Mouse (Mus musculus) embryonic facial prominence, embryonic 13.5 days (tissue): ENCODE measurements around the gene Cfap45. TPM values are rescaled to one million over a fixed set of nuclear protein-coding genes. Genes with fewer than 3 reads are reported as not detected.
A peak's percentile ranks its signal among the peaks of the same experiment; 100 is the strongest.

Source experiments
- ATAC-seq: fragments of 200-750 bp; cut with Nextera tagmentation; 2 replicates; pipeline ENCODE4 v1.8.0; 2017; ENCODE audit warnings: low read depth; ENCODE audit not compliant: insufficient number of reproducible peaks, insufficient read depth, low FRiP score, low TSS enrichment
- H3K27ac ChIP-seq: fragments of 300-500 bp; sonication (generic); 2 replicates; pipeline ENCODE4 v1.5.1; 2015; ENCODE audit warnings: moderate library complexity, mild to moderate bottlenecking, inconsistent platforms
- H3K27me3 ChIP-seq: fragments of 300-500 bp; sonication (generic); 2 replicates; pipeline ENCODE4 v1.6.1; 2015; ENCODE audit warnings: mild to moderate bottlenecking, inconsistent platforms
- H3K36me3 ChIP-seq: fragments of 300-500 bp; sonication (generic); 2 replicates; pipeline ENCODE4 v1.6.1; 2015; ENCODE audit warnings: mild to moderate bottlenecking, inconsistent platforms
- H3K4me1 ChIP-seq: fragments of 300-500 bp; sonication (generic); 2 replicates; pipeline ENCODE4 v1.6.1; 2015; ENCODE audit warnings: inconsistent platforms
- H3K4me2 ChIP-seq: fragments of 300-500 bp; sonication (generic); 2 replicates; pipeline ENCODE4 v1.6.1; 2015; ENCODE audit warnings: moderate library complexity, mild to moderate bottlenecking, inconsistent platforms
- H3K4me3 ChIP-seq: fragments of 300-500 bp; sonication (generic); 2 replicates; pipeline ENCODE4 v1.5.1; 2015; ENCODE audit warnings: mild to moderate bottlenecking, inconsistent platforms
- H3K9ac ChIP-seq: fragments of 300-500 bp; sonication (generic); 2 replicates; pipeline ENCODE4 v1.6.1; 2015; ENCODE audit warnings: mild to moderate bottlenecking, inconsistent platforms
- H3K9me3 ChIP-seq: fragments of 300-500 bp; sonication (generic); 2 replicates; pipeline ENCODE4 v1.6.1; 2016; ENCODE audit warnings: inconsistent platforms
- WGBS: fragments of 180-500 bp; shearing (Covaris S2); methylation state at CpG from one replicate; pipeline ENCODE4 v1.1.7; 2015; ENCODE audit warnings: mixed read lengths; 5-methylcytosine and 5-hydroxymethylcytosine counted together
- polyA plus RNA-seq: library from polyadenylated mRNA; unstranded; fragments of >200 nt; fragmentation: Nextera tagmentation; extraction: Ambion mirVana; gene quantifications from 2 replicates; pipeline ENCODE4 v1.2.1, GENCODE M21; 2015

Gene Cfap45
- polyA plus RNA-seq, 1 experiment from 2014 or later: 2.0 TPM

DNA sequence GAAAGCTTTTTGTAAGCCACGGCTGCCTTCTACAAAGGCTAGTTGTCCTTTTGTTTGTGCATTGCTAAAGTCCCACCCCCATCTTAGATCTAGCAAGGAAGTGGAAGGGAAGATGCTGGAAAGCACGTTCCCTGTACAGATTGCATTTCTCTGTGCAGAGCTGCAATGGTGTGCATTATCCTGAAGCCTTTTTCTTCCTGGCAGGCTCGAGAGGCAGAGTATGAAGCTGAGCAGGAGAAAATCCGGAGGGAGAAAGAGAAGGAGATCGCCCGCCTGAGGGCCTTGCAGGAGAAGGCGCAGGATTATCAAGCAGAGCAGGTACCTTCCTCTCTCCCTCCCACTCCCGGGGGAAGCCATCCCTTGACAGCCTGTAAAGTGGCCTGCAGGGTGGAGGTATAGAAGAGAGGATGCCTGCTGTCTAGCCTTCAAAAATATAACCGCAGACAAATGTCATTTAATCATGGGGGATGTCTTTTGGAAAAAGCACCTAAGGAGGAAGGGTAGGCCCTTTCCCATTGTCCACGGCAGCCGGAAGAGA lies 19.8 kb downstream of the Cfap45 start:
- peaks cover 12% of the 10 kb centered on the region for H3K4me1 ChIP-seq
- no peaks in the 10 kb centered on the region for H3K36me3 ChIP-seq
- H3K27me3 ChIP-seq: 0 out of 2 replicates have a peak, but pooled peaks cover 11% of the 10 kb centered on the region
- WGBS: 35% methylated on average over 11 of the region's 11 CpGs
- no peak overlapping the region for H3K9ac ChIP-seq
- no peak overlapping the region for H3K27ac ChIP-seq
- no peak for ATAC-seq
- no peak overlapping the region for H3K4me2 ChIP-seq
- H3K4me3 ChIP-seq: no peak overlapping the region
- H3K9me3 ChIP-seq: no peaks in the 10 kb centered on the region

DNA sequence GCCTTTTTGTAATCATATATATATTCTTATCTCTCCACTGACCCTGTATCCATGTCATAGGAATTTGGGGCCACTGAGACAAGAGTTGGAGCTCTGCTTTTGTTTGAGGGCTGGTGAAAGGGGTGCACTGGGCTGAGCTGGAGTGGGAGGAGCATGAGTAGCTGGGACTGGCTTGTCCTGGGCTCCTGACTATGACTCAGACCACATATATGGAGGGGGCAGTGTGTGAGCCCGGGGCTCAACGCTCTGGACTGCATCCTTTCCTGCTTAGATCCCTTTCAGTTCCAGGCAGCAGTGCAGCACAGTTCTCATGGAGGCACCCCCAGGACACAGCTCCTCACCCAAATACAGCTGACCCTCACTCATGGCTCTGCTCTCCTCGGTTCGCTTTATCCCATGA lies 25.5 kb downstream of the Cfap45 start:
- Histone ChIP-seq H3K27ac (no peak overlapping the region), H3K4me1 (peaks cover 20% of the 10 kb centered on the region), H3K4me3 (no peak overlapping the region), H3K9me3 (no peaks in the 10 kb centered on the region), H3K27me3 (peaks cover 25% of the 10 kb centered on the region), H3K9ac (no peak overlapping the region), H3K4me2 (no peak overlapping the region), H3K36me3 (no peaks in the 10 kb centered on the region)
- no peak for ATAC-seq
- WGBS: 85% methylated on average over 4 of the region's 4 CpGs

DNA sequence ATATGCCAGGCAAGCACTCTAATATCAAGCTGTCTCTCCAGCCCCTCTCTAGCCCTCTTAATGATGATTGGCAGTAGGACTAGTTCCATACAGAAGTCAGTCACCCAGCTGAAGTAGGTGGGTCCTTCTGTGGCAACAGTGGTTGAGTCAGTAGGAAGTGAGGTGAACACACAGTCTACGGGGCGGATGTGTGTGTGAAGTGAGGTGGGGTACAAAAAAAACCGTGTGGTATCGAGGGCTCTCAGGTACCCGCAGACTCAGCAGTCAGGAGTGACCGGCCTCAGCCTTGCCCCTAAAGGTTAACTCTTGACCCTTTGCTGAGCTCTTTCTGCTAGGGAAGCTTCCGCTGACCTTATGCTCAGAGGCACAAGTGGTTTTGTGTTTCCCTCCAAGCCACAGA lies 27.9 kb downstream of the Cfap45 start:
- Histone ChIP-seq H3K36me3 (no peaks in the 10 kb centered on the region), H3K4me1 (peaks cover 33% of the 10 kb centered on the region), H3K4me2 (no peak overlapping the region), H3K27me3 (peaks cover 19% of the 10 kb centered on the region), H3K9me3 (no peaks in the 10 kb centered on the region), H3K27ac (no peak overlapping the region), H3K4me3 (no peak overlapping the region), H3K9ac (no peak overlapping the region)
- 22% methylated on average over 7 of the region's 7 CpGs for WGBS
- no peak for ATAC-seq

DNA sequence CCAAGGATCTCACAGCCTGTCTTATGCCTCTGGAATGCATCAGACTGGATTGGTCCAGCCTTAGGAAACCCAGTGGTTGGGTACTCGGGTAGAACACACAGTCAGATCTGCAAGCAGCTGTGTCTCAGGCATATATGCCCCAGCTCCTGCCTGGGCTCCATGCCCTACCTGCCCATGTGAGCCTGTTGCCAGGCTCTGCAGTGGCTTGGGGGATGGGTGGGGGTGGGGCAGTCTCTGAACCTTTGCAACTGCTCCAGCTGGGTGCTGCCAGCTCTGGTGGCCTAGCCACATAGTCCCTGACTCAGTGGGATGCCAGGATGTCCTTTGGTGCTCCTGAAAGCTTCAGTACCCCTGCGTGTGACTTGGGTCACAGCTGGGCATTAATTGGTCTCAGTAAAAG lies 28.7 kb downstream of the Cfap45 start:
- H3K4me3 ChIP-seq: no peak overlapping the region
- H3K4me2 ChIP-seq: peak overlapping the region; percentile 60
- no peaks in the 10 kb centered on the region for H3K9me3 ChIP-seq
- peaks cover 33% of the 10 kb centered on the region for H3K4me1 ChIP-seq
- H3K9ac ChIP-seq: no peak overlapping the region
- no peak for ATAC-seq
- WGBS: 18% methylated on average over 2 of the region's 2 CpGs
- no peak overlapping the region for H3K27ac ChIP-seq
- no peaks in the 10 kb centered on the region for H3K36me3 ChIP-seq
- peaks cover 19% of the 10 kb centered on the region for H3K27me3 ChIP-seq

DNA sequence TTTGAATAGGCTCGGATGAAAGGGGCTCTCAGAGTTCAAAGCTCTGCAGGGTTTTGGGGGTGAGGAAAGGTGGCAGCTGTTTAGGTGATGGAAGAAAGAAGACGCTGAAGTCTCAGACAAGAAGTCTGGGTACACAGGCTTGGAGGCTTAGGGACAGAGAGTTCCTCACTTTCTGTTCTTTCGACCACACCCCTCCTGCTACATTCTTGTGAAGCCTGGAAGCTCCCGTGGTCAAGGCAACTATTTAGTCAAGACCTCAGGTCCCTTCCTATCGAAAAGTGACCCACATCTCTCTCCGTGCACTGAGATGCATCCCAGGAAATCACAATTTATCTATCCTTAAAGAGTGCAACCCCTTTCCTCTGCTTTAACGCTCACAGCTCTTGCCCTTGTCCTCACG lies 29.1 kb downstream of the Cfap45 start:
- Histone ChIP-seq H3K27me3 (peaks cover 19% of the 10 kb centered on the region), H3K27ac (no peak overlapping the region), H3K9ac (peak overlapping the region; percentile 44; the same call in 1 of the 2 replicates), H3K36me3 (no peaks in the 10 kb centered on the region), H3K4me3 (peak overlapping the region; percentile 43), H3K4me1 (peaks cover 33% of the 10 kb centered on the region), H3K9me3 (no peaks in the 10 kb centered on the region), H3K4me2 (peak overlapping the region; percentile 60)
- 6% methylated on average over 8 of the region's 8 CpGs for WGBS
- no peak for ATAC-seq

DNA sequence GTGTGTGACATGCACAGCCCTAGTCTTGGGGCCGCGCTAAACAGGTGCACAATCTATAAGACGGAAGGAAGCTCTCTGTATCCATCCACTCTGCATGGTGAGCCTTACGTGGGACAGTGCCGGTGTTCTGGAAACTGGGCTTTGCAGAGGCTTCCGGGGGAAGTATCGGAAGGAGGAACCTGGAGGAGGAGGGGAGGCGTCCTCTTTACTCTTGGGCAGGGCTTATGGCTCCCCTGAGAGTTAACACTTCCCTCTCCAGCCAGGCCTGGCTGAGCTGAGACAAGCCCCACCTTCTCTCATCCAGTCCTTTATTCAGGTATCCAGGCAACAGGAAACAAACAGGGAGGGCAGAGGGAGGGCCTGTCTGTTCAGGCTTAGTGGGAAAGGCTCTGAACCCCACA lies 29.9 kb downstream of the Cfap45 start:
- Histone ChIP-seq H3K27me3 (peaks cover 19% of the 10 kb centered on the region), H3K4me2 (peak overlapping the region; percentile 60), H3K9ac (peak overlapping the region; percentile 44; the same call in 1 of the 2 replicates), H3K36me3 (no peaks in the 10 kb centered on the region), H3K4me3 (peak overlapping the region; percentile 43), H3K4me1 (peaks cover 33% of the 10 kb centered on the region), H3K9me3 (no peaks in the 10 kb centered on the region), H3K27ac (no peak overlapping the region)
- WGBS: 4% methylated on average over 8 of the region's 8 CpGs
- ATAC-seq: peak; percentile 61

DNA sequence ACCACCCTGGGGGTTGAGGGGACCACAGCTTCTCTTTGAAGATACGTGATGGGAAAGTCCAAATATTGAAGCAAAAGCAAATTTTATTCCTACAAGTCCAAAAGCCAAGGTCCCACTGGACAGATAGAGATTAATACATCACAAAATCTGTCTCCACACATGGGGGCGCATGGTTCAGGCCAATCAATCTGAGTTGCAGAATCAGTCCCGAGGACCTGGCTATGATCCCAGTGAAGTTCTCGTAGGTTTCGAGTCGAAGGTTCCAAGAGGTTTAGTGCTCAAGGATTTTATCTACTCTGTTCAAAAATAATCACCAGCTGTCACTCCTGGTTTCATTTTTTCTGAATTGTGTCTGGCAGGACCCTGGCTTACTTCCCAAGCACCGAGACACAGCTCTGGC lies 30.4 kb downstream of the Cfap45 start:
- WGBS: 48% methylated on average over 7 of the region's 7 CpGs
- peak overlapping the region; percentile 60 for H3K4me2 ChIP-seq
- peaks cover 33% of the 10 kb centered on the region for H3K4me1 ChIP-seq
- peaks cover 23% of the 10 kb centered on the region for H3K27me3 ChIP-seq
- no peak for ATAC-seq
- H3K9ac ChIP-seq: 0 out of 2 replicates have a peak overlapping the region, but pooled peaks have one; percentile 44
- no peak overlapping the region for H3K27ac ChIP-seq
- H3K9me3 ChIP-seq: no peaks in the 10 kb centered on the region
- H3K4me3 ChIP-seq: no peak overlapping the region
- no peaks in the 10 kb centered on the region for H3K36me3 ChIP-seq

DNA sequence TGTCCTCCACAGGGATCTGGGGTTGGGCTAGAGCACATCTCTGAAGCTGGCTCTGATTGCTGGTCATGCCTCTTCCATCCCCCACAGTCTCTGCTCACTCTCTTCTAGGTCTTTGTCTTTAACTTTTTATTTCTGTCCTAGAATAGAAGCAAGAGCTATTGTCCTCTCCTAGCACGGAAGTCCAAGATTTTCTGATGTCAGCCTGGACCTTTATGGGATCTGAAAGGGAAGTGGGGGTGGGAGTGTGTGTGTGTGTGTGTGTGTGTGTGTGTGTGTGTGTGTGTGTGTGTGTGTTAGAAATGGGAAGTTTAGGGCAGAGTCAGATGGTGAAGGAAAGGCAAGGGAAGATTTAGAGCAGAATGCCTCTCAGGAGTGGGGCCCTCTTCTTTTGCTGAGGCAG lies 32.0 kb downstream of the Cfap45 start:
- Histone ChIP-seq H3K27me3 (peaks cover 34% of the 10 kb centered on the region), H3K9me3 (no peaks in the 10 kb centered on the region), H3K27ac (peak overlapping the region; percentile 39; the same call in 1 of the 2 replicates), H3K36me3 (no peaks in the 10 kb centered on the region), H3K9ac (no peak overlapping the region), H3K4me1 (peaks cover 34% of the 10 kb centered on the region), H3K4me3 (no peak overlapping the region), H3K4me2 (no peak overlapping the region)
- ATAC-seq: no peak
- 40% methylated on average over 1 of the region's 1 CpGs for WGBS

DNA sequence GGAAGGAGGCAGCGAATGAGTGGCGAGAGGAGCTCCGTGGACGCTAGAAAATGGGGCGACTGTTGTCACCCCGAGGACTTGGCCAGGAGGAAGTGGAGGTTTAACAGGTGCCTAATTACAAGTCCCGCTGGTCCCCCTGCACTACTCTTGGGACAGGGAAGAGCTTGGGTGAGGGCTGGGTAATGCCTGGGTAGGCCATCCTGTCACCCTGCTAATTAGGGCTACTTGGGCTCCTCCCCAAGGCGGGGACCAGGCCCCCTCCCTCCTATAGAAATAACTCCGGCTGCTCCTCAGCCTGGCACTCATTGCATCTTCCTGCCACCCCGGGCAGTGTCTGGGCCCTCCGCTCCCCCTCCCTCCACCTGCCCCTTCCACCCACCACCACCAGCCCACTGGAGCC lies 35.0 kb downstream of the Cfap45 start, which contains the start of gene Vsig8:
TSS of gene Vsig8 (plus strand) at position 301 of the 400 bp plus-strand sequence.
- 0 out of 2 replicates have a peak within 1 kb of the TSS, but pooled peaks have one; percentile 41 for H3K9ac ChIP-seq
- peaks cover 35% of the 10 kb centered on the region for H3K27me3 ChIP-seq
- peaks cover 23% of the 10 kb centered on the region for H3K4me1 ChIP-seq
- 73% methylated on average over 11 of the region's 11 CpGs for WGBS
- no peak within 1 kb of the TSS for H3K4me3 ChIP-seq
- H3K4me2 ChIP-seq: no peak within 1 kb of the TSS
- H3K27ac ChIP-seq: no peak within 1 kb of the TSS
- H3K36me3 ChIP-seq: no peaks in the 10 kb centered on the region
- H3K9me3 ChIP-seq: no peaks in the 10 kb centered on the region
- 0 out of 2 replicates have a peak, but pooled peaks have one; percentile 3 for ATAC-seq

DNA sequence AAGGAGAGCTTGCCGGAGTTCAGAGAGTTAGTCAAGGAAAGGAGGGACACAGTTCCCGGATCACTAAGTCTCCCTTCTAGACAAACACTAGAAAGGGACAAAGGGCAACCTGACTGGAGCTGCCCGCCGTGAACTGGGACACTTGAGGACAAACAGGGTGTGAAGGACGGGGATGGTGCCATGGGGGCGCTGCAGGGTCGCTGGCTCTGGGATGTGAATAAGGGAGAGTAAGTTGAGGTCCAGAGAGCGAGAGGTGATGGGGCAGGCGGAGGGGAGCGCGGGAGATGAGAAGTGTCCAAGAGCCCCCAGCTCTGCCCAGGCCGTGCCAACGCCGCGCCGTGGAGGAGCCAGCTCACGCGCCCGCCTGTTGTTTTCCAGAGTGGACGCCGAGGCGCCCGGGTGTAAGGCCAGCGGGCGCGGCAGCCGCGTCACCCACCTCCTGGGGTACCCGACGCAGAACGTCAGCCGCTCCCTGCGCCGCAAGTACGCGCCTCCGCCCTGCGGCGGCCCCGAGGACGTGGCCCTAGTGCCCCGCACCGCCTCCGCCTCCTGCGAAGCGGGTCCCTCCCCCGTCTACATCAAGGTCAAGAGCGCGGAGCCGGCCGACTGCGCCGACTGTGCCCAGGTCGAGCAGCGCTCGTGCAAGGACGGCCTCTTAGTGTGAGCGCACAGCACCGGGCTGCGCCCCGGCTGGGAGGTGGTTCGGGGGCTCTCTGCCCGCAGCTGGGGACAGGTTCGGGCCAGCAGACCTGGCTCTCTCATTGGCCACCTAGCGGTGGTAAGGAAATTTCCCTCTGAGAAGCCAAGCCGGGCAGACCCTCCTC lies 42.3 kb downstream of the Cfap45 start:
- Histone ChIP-seq H3K27me3 (peaks cover 49% of the 10 kb centered on the region), H3K36me3 (no peaks in the 10 kb centered on the region), H3K4me3 (peak overlapping the region; percentile 67), H3K9ac (peak overlapping the region; percentile 80), H3K4me1 (peaks cover 23% of the 10 kb centered on the region), H3K27ac (peak overlapping the region; percentile 48; the same call in 1 of the 2 replicates), H3K9me3 (no peaks in the 10 kb centered on the region), H3K4me2 (peak overlapping the region; percentile 95)
- WGBS: under 1% methylated on average over 66 of the region's 66 CpGs
- peak; percentile 84 for ATAC-seq

DNA sequence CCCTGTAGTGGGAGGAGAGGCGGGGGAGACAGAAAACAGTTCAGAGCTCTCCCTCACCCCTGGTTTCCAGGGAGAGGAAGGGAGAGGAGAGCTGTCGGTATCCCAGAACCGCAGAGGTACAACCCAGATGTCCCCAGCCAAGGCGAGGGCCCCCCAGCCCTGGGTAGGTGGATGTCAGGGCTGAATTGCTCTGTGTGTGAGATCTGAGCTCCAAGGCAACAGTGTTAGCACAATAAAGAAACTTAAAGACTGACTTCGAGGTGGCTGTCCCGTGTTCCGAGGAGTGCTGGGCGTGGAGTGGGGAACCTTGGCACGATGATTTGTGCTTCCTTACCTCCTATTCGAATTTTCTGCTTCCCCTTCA lies 42.8 kb downstream of the Cfap45 start:
- Histone ChIP-seq H3K27me3 (peaks cover 49% of the 10 kb centered on the region), H3K27ac (peak overlapping the region; percentile 48; the same call in 1 of the 2 replicates), H3K4me3 (peak overlapping the region; percentile 67), H3K4me2 (peak overlapping the region; percentile 95), H3K9me3 (no peaks in the 10 kb centered on the region), H3K9ac (peak overlapping the region; percentile 80), H3K4me1 (peaks cover 28% of the 10 kb centered on the region), H3K36me3 (no peaks in the 10 kb centered on the region)
- no peak for ATAC-seq
- WGBS: 1% methylated on average over 10 of the region's 10 CpGs

DNA sequence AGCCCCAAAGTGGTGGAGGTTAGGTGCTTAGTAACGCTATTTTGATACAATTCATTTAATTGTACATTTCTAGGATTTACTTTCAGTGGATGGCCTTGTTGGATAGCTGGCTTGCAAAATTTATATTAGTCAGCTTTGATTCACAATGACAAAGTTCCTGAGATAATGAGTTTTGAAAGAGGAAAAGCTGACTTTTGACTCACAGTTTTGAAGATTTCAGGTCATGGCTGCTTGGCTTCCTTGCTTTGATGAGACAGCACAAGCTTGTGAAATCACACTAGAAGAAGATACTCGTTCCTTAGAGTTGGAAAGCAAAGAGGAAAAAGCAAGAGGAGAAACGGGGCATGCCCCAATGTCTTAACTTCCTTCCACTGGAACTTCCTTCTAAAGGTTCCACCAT lies 45.5 kb downstream of the Cfap45 start:
- WGBS: 61% methylated on average over 3 of the region's 3 CpGs
- peaks cover 36% of the 10 kb centered on the region for H3K27me3 ChIP-seq
- H3K4me2 ChIP-seq: no peak overlapping the region
- peaks cover 33% of the 10 kb centered on the region for H3K4me1 ChIP-seq
- H3K36me3 ChIP-seq: no peaks in the 10 kb centered on the region
- no peak overlapping the region for H3K9ac ChIP-seq
- H3K4me3 ChIP-seq: no peak overlapping the region
- no peaks in the 10 kb centered on the region for H3K9me3 ChIP-seq
- no peak overlapping the region for H3K27ac ChIP-seq
- ATAC-seq: no peak
